Mouse (Mus musculus) forebrain, embryonic 14.5 days (tissue): ENCODE measurements at regions not wholly inside any gene's neighbourhood (a gene's known extent, or its start where the extent isn't known, plus 50 kb on each side); places are given as distances from the start of the nearest gene placed in this dataset.

Experiments
- ATAC-seq: fragments of 200-750 bp; cut with Nextera tagmentation; 2 replicates; pipeline ENCODE4 v1.8.0; 2017; ENCODE audit warnings: mild to moderate bottlenecking, moderate library complexity
- DNase-seq: peaks from one replicate; pipeline ENCODE4 v3.0.0-alpha.2; 2015; ENCODE audit warnings: low spot score
- H3K27ac ChIP-seq: fragments of 300-500 bp; sonication (generic); 2 replicates; pipeline ENCODE4 v1.5.1; 2014; ENCODE audit warnings: low read depth, mild to moderate bottlenecking, control low read depth, low read length, moderate library complexity
- H3K27me3 ChIP-seq: fragments of 300-500 bp; sonication (generic); replicated peaks from 2 replicates; pipeline ENCODE4 v1.6.1; 2014; ENCODE audit warnings: low read length, control low read depth, mixed read lengths; ENCODE audit not compliant: control insufficient read depth, insufficient read depth
- H3K36me3 ChIP-seq: fragments of 300-500 bp; sonication (generic); 2 replicates; pipeline ENCODE4 v1.6.1; 2014; ENCODE audit warnings: low read length, control low read depth; ENCODE audit not compliant: control insufficient read depth, insufficient read depth
- H3K4me1 ChIP-seq: fragments of 300-500 bp; sonication (generic); 2 replicates; pipeline ENCODE4 v1.6.1; 2014; ENCODE audit warnings: antibody characterized with exemption, low read length, control low read depth; ENCODE audit not compliant: control insufficient read depth, insufficient read depth
- H3K4me2 ChIP-seq: fragments of 300-500 bp; sonication (generic); 2 replicates; pipeline ENCODE4 v1.6.1; 2014; ENCODE audit warnings: mild to moderate bottlenecking, control low read depth, low read length
- H3K4me3 ChIP-seq: fragments of 300-500 bp; sonication (generic); 2 replicates; pipeline ENCODE4 v1.5.1; 2014; ENCODE audit warnings: low read depth, low read length, control low read depth
- H3K9ac ChIP-seq: fragments of 300-500 bp; sonication (generic); 2 replicates; pipeline ENCODE4 v1.6.1; 2014; ENCODE audit warnings: mild to moderate bottlenecking, low read length, control low read depth, moderate library complexity
- H3K9me3 ChIP-seq: fragments of 300-500 bp; sonication (generic); replicated peaks from 2 replicates; pipeline ENCODE4 v1.6.1; 2016; ENCODE audit warnings: low read length, control low read depth, mixed read lengths; ENCODE audit not compliant: control insufficient read depth
- WGBS: fragments of 180-500 bp; shearing (Covaris S2); extraction: QIAGEN DNeasy Blood & Tissue Kit; methylation state at CpG from one replicate; pipeline ENCODE4 v1.1.7; 2014; 5-methylcytosine and 5-hydroxymethylcytosine counted together

DNA sequence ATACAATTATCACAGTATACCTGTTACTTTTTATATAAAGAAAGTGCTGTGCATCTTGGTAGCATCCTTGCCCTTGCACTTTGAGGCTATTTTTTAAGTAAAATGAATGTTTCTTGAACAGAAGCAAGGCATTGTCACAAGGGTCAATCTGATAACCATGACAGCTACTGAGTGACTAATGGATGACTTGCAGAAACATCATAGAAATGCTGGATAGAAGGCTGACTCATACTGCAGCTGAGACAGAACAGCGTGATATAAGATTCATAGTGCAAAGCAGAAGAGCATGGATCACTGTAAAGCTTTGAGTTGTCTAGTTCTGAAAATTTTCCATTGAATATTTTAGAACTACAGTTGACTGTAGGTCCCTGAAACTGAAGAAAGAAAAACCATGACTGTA lies 739.6 kb upstream of the 4930412O13Rik start:
- H3K4me3 ChIP-seq: no peak overlapping the region
- WGBS: 95% methylated on average over 1 of the region's 1 CpGs
- H3K9ac ChIP-seq: no peak overlapping the region
- ATAC-seq: no peak
- no peak for DNase-seq
- H3K36me3 ChIP-seq: no peaks in the 10 kb centered on the region
- H3K27me3 ChIP-seq: no peaks in the 10 kb centered on the region
- H3K4me1 ChIP-seq: no peaks in the 10 kb centered on the region
- H3K27ac ChIP-seq: no peak overlapping the region
- H3K4me2 ChIP-seq: no peak overlapping the region
- H3K9me3 ChIP-seq: no peaks in the 10 kb centered on the region

DNA sequence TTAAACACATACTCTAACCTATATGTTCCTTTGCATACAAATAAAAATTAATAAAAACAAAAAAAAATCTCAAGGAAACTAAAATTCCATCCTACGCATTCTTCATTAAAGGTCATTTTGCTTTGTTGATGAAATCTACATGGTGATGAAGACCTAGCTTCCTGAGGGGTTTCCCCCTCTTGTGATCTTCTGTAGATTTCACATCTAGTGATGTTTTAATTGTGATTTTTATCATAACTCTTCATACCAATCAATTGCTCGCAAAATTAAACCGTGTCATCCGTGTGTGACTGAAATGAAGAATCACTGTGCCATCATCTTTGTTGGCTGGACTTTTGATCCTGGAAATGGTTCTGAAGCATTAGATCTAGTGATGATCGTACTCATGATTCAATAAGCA lies 725.4 kb upstream of the 4930412O13Rik start:
- H3K4me1 ChIP-seq: no peaks in the 10 kb centered on the region
- H3K27me3 ChIP-seq: no peaks in the 10 kb centered on the region
- no peak overlapping the region for H3K4me2 ChIP-seq
- H3K27ac ChIP-seq: no peak overlapping the region
- H3K9ac ChIP-seq: no peak overlapping the region
- H3K9me3 ChIP-seq: no peaks in the 10 kb centered on the region
- DNase-seq: no peak
- H3K36me3 ChIP-seq: no peaks in the 10 kb centered on the region
- H3K4me3 ChIP-seq: no peak overlapping the region
- no peak for ATAC-seq
- 96% methylated on average over 5 of the region's 5 CpGs for WGBS

DNA sequence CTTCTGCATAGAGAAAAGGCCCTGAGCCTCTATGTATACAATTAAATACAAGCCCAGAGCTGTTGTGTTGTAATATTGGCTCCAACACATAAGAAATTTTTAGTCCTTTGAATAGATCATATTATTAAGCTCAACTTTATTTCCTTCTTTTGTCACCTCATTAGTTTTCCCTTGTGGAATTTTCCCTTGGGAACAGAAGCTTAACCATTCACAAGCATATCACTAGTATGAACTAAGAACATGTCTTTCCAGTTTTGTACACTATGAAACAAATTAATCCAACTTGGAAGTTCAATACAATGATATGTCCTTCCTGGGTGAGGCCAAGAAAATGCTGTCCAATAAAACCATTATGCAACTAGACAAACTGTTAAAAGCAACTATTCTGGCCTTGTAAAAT lies 720.9 kb upstream of the 4930412O13Rik start:
- Histone ChIP-seq H3K4me1 (no peaks in the 10 kb centered on the region), H3K27ac (no peak overlapping the region), H3K4me3 (no peak overlapping the region), H3K4me2 (no peak overlapping the region), H3K9ac (no peak overlapping the region), H3K36me3 (no peaks in the 10 kb centered on the region), H3K9me3 (no peaks in the 10 kb centered on the region), H3K27me3 (no peaks in the 10 kb centered on the region)
- no peak for ATAC-seq
- DNase-seq: no peak

DNA sequence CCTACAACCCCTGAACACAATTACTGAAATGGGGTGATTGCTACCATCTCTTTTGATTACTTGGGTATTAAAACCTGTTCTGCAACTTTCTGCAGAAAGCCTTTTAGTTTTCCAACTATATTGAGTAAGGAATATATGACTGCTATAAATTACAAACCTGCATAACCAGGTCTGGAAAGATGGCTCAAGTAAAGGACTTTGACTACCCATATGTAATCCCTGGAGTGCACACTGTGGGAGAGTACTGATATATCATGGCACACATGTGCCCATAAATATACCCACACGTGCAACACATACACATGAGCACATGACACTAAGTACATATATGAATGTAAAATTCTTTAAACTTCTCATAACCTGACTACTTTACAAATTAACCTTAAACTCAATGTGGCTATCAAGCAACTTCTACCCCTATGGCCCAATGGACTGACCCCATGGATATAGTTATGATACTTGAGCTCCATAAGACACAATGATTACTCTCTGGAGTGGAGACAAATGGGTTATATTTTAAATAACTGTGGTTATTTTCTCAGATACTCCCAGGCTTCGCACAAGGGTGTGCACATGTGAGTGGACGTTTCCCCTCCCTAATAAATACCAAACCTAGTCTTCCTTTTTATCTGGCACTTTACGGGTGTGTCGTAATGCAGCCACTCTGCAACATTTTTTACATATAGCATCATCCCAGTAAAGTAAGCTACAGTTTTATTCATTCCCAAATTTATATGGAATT lies 717.1 kb upstream of the 4930412O13Rik start:
- Histone ChIP-seq H3K36me3 (no peaks in the 10 kb centered on the region), H3K9ac (no peak overlapping the region), H3K27ac (no peak overlapping the region), H3K4me2 (no peak overlapping the region), H3K4me3 (no peak overlapping the region), H3K9me3 (no peaks in the 10 kb centered on the region), H3K4me1 (no peaks in the 10 kb centered on the region), H3K27me3 (no peaks in the 10 kb centered on the region)
- no peak for DNase-seq
- ATAC-seq: no peak
- WGBS: 92% methylated on average over 5 of the region's 5 CpGs

DNA sequence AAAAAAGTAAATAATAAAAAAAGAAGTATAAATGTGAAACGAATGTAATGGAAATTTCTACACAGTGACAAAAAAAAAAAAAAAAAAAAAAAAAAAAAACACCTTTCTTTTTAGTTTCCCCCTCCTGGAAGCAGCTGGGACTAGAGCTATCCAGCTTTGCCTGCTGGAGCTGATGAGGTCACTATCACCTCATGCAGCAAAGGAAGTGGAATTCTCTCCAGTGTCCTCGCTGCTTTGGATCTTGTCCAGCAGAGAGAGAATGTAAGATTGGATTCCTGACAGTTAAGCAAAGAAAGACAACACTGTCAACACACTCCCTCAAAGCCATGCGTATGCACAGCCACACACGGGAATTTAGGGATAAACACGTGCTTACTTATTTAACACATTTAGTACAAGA lies 698.9 kb upstream of the 4930412O13Rik start:
- Histone ChIP-seq H3K9me3 (no peaks in the 10 kb centered on the region), H3K27ac (no peak overlapping the region), H3K36me3 (no peaks in the 10 kb centered on the region), H3K4me3 (no peak overlapping the region), H3K9ac (no peak overlapping the region), H3K4me1 (no peaks in the 10 kb centered on the region), H3K4me2 (no peak overlapping the region), H3K27me3 (no peaks in the 10 kb centered on the region)
- no peak for ATAC-seq
- DNase-seq: peak; percentile 30
- 63% methylated on average over 5 of the region's 5 CpGs for WGBS

DNA sequence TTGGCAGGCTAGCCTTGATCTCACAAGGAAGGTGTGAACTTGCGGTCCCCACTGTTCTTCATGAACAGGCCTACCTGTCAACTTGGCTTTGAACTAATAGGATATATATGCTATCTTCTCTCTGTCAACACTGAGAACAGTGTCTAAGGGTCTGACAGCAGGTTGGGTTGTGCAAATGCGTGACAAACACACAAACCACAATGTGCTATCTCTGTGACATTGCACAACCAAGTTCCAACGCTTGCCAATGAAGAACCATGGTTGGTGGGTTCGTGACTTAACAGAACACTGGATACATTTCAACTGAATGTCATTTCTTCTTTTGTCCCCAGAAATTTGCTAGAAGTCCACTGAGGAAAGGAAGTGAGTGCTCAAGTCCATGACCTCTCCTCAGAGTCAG lies 696.8 kb upstream of the 4930412O13Rik start:
- no peaks in the 10 kb centered on the region for H3K9me3 ChIP-seq
- no peak for DNase-seq
- WGBS: 92% methylated on average over 4 of the region's 4 CpGs
- no peaks in the 10 kb centered on the region for H3K27me3 ChIP-seq
- no peak overlapping the region for H3K9ac ChIP-seq
- no peaks in the 10 kb centered on the region for H3K36me3 ChIP-seq
- no peaks in the 10 kb centered on the region for H3K4me1 ChIP-seq
- H3K4me2 ChIP-seq: no peak overlapping the region
- no peak overlapping the region for H3K4me3 ChIP-seq
- no peak overlapping the region for H3K27ac ChIP-seq
- no peak for ATAC-seq

DNA sequence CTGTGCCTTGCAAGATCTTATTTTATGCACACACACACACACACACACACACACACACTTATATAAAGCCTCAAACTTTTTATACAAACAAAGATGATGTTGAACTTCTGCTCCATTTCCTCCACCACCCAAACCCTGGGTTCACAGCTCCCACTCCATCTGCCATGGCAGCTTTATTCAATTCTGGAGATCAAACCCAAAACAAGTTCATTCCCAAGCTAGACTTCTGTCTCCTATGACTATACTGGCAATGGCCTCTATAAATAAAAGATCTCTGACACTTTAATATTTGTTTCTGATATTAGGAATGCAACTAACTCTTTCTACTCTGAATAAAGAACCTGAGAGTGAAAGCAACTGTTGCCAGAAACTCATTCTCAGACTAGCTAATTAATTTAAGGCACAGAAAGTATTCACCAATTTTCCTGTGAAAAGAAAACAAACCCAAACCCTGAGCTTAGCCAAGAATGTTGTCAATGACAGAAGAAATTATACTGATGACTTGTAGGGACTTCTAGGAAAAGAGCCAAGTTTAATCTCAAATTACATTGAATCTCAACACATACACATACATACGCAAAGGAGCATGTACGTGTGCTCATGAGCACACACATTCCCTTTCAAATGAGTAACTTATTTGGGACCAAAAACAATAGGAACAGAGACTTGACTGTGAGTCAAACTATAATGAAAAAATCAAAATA lies 695.1 kb upstream of the 4930412O13Rik start:
- Histone ChIP-seq H3K36me3 (no peaks in the 10 kb centered on the region), H3K4me1 (no peaks in the 10 kb centered on the region), H3K4me3 (no peak overlapping the region), H3K9me3 (no peaks in the 10 kb centered on the region), H3K27me3 (no peaks in the 10 kb centered on the region), H3K27ac (no peak overlapping the region), H3K9ac (no peak overlapping the region), H3K4me2 (no peak overlapping the region)
- 54% methylated on average over 2 of the region's 2 CpGs for WGBS
- DNase-seq (peak; percentile 19), ATAC-seq (no peak)

DNA sequence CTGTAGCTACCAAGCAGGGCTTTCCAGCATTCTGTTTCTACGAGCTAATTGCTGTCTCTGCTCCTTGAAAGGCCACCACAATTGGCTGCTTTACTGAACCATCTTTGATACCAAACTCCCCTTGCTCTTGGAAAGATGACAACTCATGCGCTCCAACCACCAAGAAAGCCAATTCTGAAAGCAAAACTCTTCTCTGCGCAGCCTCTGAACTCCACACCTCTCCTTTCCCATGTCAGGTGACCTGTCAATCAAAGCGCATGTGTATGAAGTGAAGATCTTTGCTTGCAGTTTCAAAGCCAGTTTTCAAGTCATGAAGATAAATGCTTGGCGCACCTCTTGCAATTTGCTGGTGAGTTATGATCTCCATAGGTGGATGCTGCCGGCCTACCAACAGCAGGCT lies 687.9 kb upstream of the 4930412O13Rik start:
- H3K4me1 ChIP-seq: no peaks in the 10 kb centered on the region
- no peaks in the 10 kb centered on the region for H3K27me3 ChIP-seq
- ATAC-seq: no peak
- no peak overlapping the region for H3K27ac ChIP-seq
- H3K4me3 ChIP-seq: no peak overlapping the region
- H3K9me3 ChIP-seq: no peaks in the 10 kb centered on the region
- no peaks in the 10 kb centered on the region for H3K36me3 ChIP-seq
- H3K4me2 ChIP-seq: no peak overlapping the region
- no peak for DNase-seq
- 92% methylated on average over 6 of the region's 6 CpGs for WGBS
- no peak overlapping the region for H3K9ac ChIP-seq

DNA sequence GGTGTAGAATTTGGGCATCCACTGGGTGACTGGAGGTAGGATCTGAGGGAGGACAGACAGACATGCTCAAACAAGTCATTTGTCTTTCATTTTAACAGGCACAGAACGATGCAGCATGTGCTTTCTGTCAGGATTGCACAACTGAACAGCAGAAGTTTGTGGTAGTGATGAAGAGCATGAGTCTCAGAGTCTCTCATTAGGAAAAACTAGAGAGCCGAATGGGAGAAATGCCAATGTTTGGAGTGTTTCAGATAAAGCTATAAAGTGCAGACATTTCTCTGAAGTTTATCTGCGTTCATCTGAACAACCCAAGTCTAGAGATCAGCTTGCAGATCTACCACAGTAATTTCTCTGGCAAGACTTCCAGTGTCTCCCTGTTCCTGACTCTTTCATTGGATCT lies 684.0 kb upstream of the 4930412O13Rik start:
- no peak overlapping the region for H3K27ac ChIP-seq
- ATAC-seq (no peak), DNase-seq (no peak)
- H3K4me3 ChIP-seq: no peak overlapping the region
- 85% methylated on average over 3 of the region's 3 CpGs for WGBS
- H3K9me3 ChIP-seq: no peaks in the 10 kb centered on the region
- no peaks in the 10 kb centered on the region for H3K4me1 ChIP-seq
- H3K4me2 ChIP-seq: no peak overlapping the region
- no peak overlapping the region for H3K9ac ChIP-seq
- no peaks in the 10 kb centered on the region for H3K36me3 ChIP-seq
- no peaks in the 10 kb centered on the region for H3K27me3 ChIP-seq
